Mouse (Mus musculus) lung, embryonic 16.5 days (tissue): ENCODE data around the gene Kcnk15. TPM values are rescaled to one million over a fixed set of nuclear protein-coding genes. Genes with fewer than 3 reads are reported as not detected.

Source experiments
- ATAC-seq: fragments of 200-750 bp; cut with Nextera tagmentation; 2 replicates; pipeline ENCODE4 v1.8.0; 2017; ENCODE audit warnings: low read depth, mild to moderate bottlenecking, moderate library complexity
- H3K27ac ChIP-seq: fragments of 300-500 bp; sonication (generic); 2 replicates; pipeline ENCODE4 v1.5.1; 2014; ENCODE audit warnings: mild to moderate bottlenecking, control low read depth, low read length
- H3K27me3 ChIP-seq: fragments of 300-500 bp; sonication (generic); 2 replicates; pipeline ENCODE4 v1.6.1; 2014; ENCODE audit warnings: low read depth, low read length, mixed read lengths; ENCODE audit not compliant: control insufficient read depth, insufficient read depth
- H3K36me3 ChIP-seq: fragments of 300-500 bp; sonication (generic); 2 replicates; pipeline ENCODE4 v1.6.1; 2014; ENCODE audit warnings: low read length; ENCODE audit not compliant: control insufficient read depth, insufficient read depth
- H3K4me1 ChIP-seq: fragments of 300-500 bp; sonication (generic); replicated peaks from 2 replicates; pipeline ENCODE4 v1.6.1; 2014; ENCODE audit warnings: low read length, mixed read lengths; ENCODE audit not compliant: control insufficient read depth, insufficient read depth
- H3K4me2 ChIP-seq: fragments of 300-500 bp; sonication (generic); 2 replicates; pipeline ENCODE4 v1.6.1; 2014; ENCODE audit warnings: low read depth, low read length, control low read depth
- H3K4me3 ChIP-seq: fragments of 300-500 bp; sonication (generic); 2 replicates; pipeline ENCODE4 v1.5.1; 2014; ENCODE audit warnings: mild to moderate bottlenecking, low read length, control low read depth
- H3K9ac ChIP-seq: fragments of 300-500 bp; sonication (generic); 2 replicates; pipeline ENCODE4 v1.6.1; 2014; ENCODE audit warnings: low read length, control low read depth
- H3K9me3 ChIP-seq: fragments of 300-500 bp; sonication (generic); 2 replicates; pipeline ENCODE4 v1.6.1; 2016; ENCODE audit warnings: low read length; ENCODE audit not compliant: control insufficient read depth
- WGBS: fragments of 180-500 bp; shearing (Covaris S2); extraction: QIAGEN DNeasy Blood & Tissue Kit; methylation state at CpG from one replicate; pipeline ENCODE4 v1.1.7; 2014; 5-methylcytosine and 5-hydroxymethylcytosine counted together
- polyA plus RNA-seq: library from polyadenylated mRNA; unstranded; fragments of >200 nt; fragmentation: Nextera tagmentation; extraction: Ambion mirVana; gene quantifications from 2 replicates; pipeline ENCODE4 v1.2.1, GENCODE M21; 2015

Gene Kcnk15
- polyA plus RNA-seq, 1 experiment from 2014 or later = not detected

DNA sequence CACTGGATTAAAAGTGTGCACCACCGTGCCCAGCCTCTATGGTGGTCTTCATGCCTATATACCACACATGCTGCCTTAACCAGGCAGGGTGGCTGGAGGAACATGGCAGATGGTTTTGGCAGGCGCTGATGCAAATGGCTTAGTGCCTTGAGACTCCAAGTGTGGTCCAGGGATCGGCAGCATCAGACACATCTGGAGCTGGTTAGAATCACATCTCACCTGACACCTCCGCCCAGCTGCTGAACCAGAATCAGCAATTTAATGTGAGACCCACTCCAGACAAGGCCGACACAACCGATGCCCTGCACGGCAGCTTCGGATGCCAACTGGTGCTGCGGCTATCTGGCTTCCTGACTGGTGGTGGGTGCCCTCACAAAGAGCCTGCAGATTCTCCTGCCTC, 12.6 kb downstream of the Kcnk15 start:
- Histone ChIP-seq H3K36me3 (no peaks in the 10 kb centered on the region), H3K9me3 (no peaks in the 10 kb centered on the region), H3K27ac (no peak overlapping the region), H3K4me3 (no peak overlapping the region), H3K9ac (no peak overlapping the region), H3K27me3 (no peaks in the 10 kb centered on the region), H3K4me2 (no peak overlapping the region), H3K4me1 (no peaks in the 10 kb centered on the region)
- ATAC-seq = no peak
- 71% methylated on average over 9 of the region's 9 CpGs for WGBS

- Histone ChIP-seq H3K4me1 (no peaks in the 10 kb centered on the region), H3K27me3 (no peaks in the 10 kb centered on the region), H3K4me3 (no peak overlapping the region), H3K9ac (no peak overlapping the region), H3K36me3 (no peaks in the 10 kb centered on the region), H3K4me2 (no peak overlapping the region), H3K9me3 (no peaks in the 10 kb centered on the region), H3K27ac (no peak overlapping the region)
- no peak for ATAC-seq
- WGBS = 59% methylated on average over 5 of the region's 5 CpGs
Measured at GRCm38 (mm10) chr2:163869783-163870182, 16.3 kb downstream of the Kcnk15 start.

- Histone ChIP-seq H3K9me3 (no peaks in the 10 kb centered on the region), H3K36me3 (no peaks in the 10 kb centered on the region), H3K4me3 (no peak overlapping the region), H3K27ac (no peak overlapping the region), H3K27me3 (no peaks in the 10 kb centered on the region), H3K4me1 (no peaks in the 10 kb centered on the region), H3K4me2 (no peak overlapping the region), H3K9ac (no peak overlapping the region)
- 77% methylated on average over 4 of the region's 4 CpGs for WGBS
- no peak for ATAC-seq
Measured at GRCm38 (mm10) chr2:163871266-163871665, 17.8 kb downstream of the Kcnk15 start.

GRCm38 (mm10) chr2:163871906-163872305, 18.5 kb downstream of the Kcnk15 start:
- H3K4me1 ChIP-seq = no peaks in the 10 kb centered on the region
- no peak overlapping the region for H3K9ac ChIP-seq
- no peak overlapping the region for H3K4me3 ChIP-seq
- WGBS = 27% methylated on average over 3 of the region's 3 CpGs
- no peak overlapping the region for H3K4me2 ChIP-seq
- no peaks in the 10 kb centered on the region for H3K27me3 ChIP-seq
- H3K9me3 ChIP-seq = no peaks in the 10 kb centered on the region
- no peak for ATAC-seq
- H3K36me3 ChIP-seq = no peaks in the 10 kb centered on the region
- no peak overlapping the region for H3K27ac ChIP-seq

DNA sequence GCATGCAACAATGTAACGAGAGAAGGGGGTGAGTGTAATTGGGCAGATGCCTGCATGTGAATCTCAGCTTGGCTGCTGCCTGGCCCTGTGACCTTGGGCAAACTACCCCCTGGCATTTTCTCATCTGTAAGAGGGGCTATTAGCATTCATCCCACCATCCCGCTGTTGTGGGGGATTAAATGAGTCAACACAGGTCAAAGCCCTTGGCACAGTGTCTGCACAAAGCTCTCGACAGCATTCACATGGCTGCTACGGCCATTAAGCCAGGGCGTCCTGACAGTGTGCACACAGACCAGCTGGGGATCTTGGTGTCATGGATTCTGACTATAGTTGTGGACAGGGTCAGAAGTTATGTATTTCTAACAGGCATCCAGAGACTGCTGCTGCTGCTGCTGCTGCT, 21.4 kb downstream of the Kcnk15 start:
- H3K27ac ChIP-seq = no peak overlapping the region

DNA sequence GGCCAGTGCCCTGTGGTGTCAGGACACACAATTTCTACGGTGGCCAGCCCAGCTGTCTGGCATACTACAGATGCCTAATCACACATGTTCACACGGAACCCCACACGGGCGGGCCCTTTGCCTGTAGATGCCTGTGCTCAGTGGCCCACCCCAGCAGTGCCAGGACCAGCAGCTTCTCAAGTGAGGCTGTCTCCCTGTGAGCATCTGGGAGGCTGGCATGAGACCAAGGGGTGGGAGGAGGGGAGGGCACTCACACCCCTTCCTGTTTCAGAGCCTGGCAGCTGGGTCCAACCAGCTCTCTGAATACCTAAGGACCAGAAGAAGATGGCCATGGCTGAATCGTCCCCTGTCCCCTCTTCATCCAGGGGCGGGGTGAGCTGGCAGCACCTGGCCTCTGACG, 22.0 kb downstream of the Kcnk15 start:
- Histone ChIP-seq H3K9ac (no peak overlapping the region), H3K9me3 (no peaks in the 10 kb centered on the region), H3K36me3 (no peaks in the 10 kb centered on the region), H3K4me3 (no peak overlapping the region), H3K4me2 (no peak overlapping the region), H3K4me1 (no peaks in the 10 kb centered on the region), H3K27me3 (no peaks in the 10 kb centered on the region), H3K27ac (no peak overlapping the region)
- 0 out of 2 replicates have a peak, but pooled peaks have one; percentile 31 for ATAC-seq
- WGBS = 74% methylated on average over 7 of the region's 7 CpGs

More for the DNA sequence above, 21.4 kb downstream of the Kcnk15 start:
- Histone ChIP-seq H3K27me3 (no peaks in the 10 kb centered on the region), H3K36me3 (no peaks in the 10 kb centered on the region), H3K9me3 (no peaks in the 10 kb centered on the region), H3K4me1 (no peaks in the 10 kb centered on the region), H3K4me3 (no peak overlapping the region), H3K4me2 (no peak overlapping the region), H3K9ac (no peak overlapping the region)
- no peak for ATAC-seq
- 48% methylated on average over 5 of the region's 5 CpGs for WGBS

DNA sequence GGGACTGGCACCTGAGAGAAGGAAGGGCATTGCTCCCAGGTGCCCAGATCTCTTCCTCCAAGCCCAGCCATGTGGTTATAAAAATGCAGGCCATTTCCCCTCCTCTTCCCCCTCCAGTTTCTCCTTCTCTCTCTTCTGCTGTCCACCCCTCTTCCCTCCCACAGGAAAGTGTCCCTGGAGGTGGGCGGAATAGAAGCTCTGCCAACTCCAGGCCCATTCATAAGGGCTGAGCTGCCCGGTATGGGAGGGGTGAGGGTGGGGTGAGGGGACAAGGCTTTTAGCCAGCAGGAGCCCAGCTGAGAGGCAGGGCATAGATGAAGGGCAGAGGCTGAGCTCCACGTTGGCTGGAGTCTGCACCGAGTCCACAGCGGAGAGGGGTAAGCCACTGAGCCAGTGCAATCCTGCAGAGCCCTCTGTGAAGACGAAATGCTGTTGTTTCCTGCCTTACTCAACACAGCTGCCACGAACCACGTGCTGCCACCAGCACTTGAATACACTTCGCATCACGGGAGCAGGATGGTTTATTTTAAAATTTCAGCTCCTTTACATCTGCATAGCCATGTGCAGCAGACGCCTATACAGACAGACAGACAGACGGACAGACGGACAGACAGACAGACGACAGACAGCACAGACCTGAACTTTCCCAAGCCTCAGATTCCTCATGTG, 23.5 kb downstream of the Kcnk15 start:
- Histone ChIP-seq H3K4me2 (no peak overlapping the region), H3K4me1 (no peaks in the 10 kb centered on the region), H3K36me3 (no peaks in the 10 kb centered on the region), H3K27ac (no peak overlapping the region), H3K4me3 (no peak overlapping the region), H3K27me3 (no peaks in the 10 kb centered on the region), H3K9ac (no peak overlapping the region), H3K9me3 (no peaks in the 10 kb centered on the region)
- no peak for ATAC-seq
- WGBS = 62% methylated on average over 14 of the region's 14 CpGs

DNA sequence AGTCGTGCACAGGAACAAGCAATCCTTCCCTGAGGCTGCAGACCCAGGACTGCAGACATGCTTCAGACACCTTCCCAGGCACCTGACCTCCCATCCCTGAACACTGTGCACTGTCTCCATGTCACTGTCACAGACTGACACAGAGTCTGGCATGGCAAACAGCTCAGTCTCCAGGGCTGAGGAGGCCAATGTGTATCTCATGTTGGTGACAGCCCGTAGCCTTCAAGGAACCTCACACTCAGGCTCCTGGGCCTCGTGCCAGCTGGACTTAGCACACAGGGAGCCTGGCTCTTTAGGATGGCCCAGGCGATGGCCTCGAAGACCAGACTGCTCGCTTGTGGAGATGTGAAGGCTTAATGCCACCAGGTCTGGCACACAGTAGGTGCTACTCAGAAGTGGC, 27.4 kb downstream of the Kcnk15 start:
- Histone ChIP-seq H3K9me3 (no peaks in the 10 kb centered on the region), H3K4me2 (no peak overlapping the region), H3K9ac (no peak overlapping the region), H3K4me1 (no peaks in the 10 kb centered on the region), H3K36me3 (no peaks in the 10 kb centered on the region), H3K4me3 (no peak overlapping the region), H3K27ac (no peak overlapping the region), H3K27me3 (no peaks in the 10 kb centered on the region; the same call in 1 of the 2 replicates)
- 53% methylated on average over 6 of the region's 6 CpGs for WGBS
- peak; percentile 88 for ATAC-seq

DNA sequence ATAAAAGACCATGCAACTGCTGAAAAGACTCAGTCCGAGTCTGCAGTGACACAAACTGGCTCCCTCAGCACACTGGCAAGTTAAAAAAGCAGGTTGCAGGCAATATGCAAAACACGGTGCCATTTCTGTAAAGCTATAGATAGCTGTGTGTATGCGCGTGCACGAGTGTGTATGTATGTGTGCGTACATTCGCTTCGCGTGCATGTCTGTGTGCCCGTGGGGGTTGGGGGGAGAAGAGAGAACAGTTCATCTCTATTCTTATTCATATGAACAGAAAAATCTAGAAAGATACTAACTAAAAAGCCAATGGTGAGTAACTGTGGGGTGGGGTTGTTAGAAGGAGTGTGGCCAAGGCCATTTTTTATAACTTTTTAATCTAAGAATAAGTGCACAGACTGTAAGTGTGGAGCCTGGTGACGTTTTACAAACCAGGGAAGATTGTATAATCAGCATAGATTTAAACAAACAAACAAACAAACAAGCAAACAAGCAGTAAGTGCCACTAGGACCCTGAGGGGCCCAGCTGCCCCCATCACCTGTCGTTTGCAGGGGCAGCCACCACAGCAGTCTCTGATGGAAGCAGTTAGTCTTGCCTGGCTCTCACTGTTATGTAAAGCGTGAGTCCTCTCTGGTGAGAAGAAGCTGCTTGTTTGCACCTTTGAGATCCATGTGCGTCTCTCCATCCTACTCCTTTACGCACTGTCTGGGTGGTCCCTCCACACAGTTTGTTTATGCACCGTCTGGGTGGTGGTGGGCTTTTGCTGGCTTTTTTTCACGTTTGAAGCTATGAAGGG, 29.6 kb downstream of the Kcnk15 start:
- no peak overlapping the region for H3K9ac ChIP-seq
- no peaks in the 10 kb centered on the region; the same call in 1 of the 2 replicates for H3K27me3 ChIP-seq
- no peak overlapping the region for H3K4me2 ChIP-seq
- no peak overlapping the region for H3K27ac ChIP-seq
- no peak for ATAC-seq
- no peak overlapping the region for H3K4me3 ChIP-seq
- no peaks in the 10 kb centered on the region for H3K4me1 ChIP-seq
- no peaks in the 10 kb centered on the region for H3K9me3 ChIP-seq
- WGBS = 59% methylated on average over 17 of the region's 17 CpGs
- H3K36me3 ChIP-seq = no peaks in the 10 kb centered on the region
